Mouse (Mus musculus): ENCODE data around the gene Wnt9a. TPM values are rescaled to one million over a fixed set of nuclear protein-coding genes. Genes with fewer than 3 reads are reported as not detected.

Wnt9a gene
- total and polyA plus RNA-seq, 2 experiments from 2014 or later: 2.8 to 4.0 TPM

DNA sequence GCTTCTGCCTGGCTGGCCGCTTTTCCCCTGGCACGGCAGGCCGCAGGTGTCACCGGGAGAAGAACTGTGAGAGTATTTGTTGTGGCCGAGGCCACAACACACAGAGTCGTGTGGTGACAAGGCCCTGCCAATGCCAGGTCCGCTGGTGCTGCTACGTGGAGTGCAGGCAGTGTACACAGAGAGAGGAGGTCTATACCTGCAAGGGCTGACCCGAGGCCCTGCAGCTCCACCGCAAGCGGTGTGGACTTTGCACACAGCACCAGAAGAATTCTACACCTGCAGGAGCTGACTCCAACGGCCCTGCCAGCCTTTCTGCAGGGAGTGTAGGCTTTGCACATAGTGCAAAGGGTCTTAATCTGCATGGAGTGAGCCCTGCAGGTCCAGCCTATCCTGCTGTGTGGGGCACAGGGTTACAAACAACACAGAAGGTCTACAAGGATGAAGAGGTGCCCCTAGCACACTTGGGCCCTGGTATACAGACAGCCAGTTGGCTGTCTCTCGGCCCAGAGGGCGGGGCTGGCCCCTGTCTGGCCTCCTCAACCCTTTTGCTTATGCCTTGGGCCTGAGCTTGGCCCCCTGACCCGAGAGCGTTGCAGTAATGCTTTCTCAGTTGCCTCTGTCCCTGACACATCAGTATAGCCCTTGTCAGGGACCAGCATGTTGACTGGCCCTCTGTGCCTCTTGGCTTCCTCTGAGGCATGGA, 24.6 kb downstream of the Wnt9a start:
- H3K27ac ChIP-seq (ENCODE audit: low read depth): no peak overlapping the region
- no peaks in the 10 kb centered on the region for H3K27me3 ChIP-seq (ENCODE audit: control insufficient read depth, insufficient read depth, low read length)
- H3K9me3 ChIP-seq (replicated peaks; ENCODE audit: control insufficient read depth, low read length): no peaks in the 10 kb centered on the region
- H3K4me3 ChIP-seq (ENCODE audit: low read depth, low read length): no peak overlapping the region
- H3K36me3 ChIP-seq (replicated peaks; ENCODE audit: control insufficient read depth, insufficient read depth, low read length): no peaks in the 10 kb centered on the region
- H3K4me1 ChIP-seq (ENCODE audit: control insufficient read depth, insufficient read depth): 0 out of 2 replicates have a peak, but pooled peaks cover 6% of the 10 kb centered on the region
- TF ChIP-seq EP300 (IDR thresholded peaks at IDR 0.05; ENCODE audit: low read depth): no peak
- TF ChIP-seq CTCF (IDR thresholded peaks at IDR 0.05; ENCODE audit: low read depth): no peak
- ATAC-seq (ENCODE audit: insufficient read depth, low read depth) (no peak), DNase-seq (ENCODE audit: low spot score) (no peak)
- WGBS: 82% methylated on average over 16 of the region's 16 CpGs
- no peak overlapping the region for H3K9ac ChIP-seq (replicated peaks; ENCODE audit: low read depth, low read length)
- H3K4me2 ChIP-seq (ENCODE audit: low read depth, low read length): no peak overlapping the region

DNA sequence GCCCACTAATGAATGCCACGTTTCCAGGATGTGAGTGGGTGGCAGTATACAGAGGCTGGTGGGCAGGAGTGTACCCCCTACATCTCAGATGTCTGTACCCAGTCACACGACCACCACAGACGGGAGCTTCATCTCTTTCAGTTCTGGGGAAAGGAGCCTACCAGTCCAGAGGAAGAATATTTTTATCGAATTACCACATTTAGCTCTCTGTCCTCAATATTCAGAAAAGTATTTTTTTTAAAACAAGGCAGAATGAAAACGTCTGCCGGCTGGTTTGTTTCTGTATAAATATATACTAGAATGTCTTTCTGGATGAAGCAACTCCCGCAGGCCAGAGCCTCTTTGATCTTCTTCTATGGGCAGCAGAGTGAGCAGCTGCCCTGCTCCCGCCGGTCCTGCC, 26.2 kb downstream of the Wnt9a start:
- H3K27me3 ChIP-seq (ENCODE audit: control insufficient read depth, insufficient read depth, low read length): no peaks in the 10 kb centered on the region
- no peaks in the 10 kb centered on the region for H3K9me3 ChIP-seq (replicated peaks; ENCODE audit: control insufficient read depth, low read length)
- H3K4me2 ChIP-seq (ENCODE audit: low read depth, low read length): no peak overlapping the region
- DNase-seq (ENCODE audit: low spot score): no peak
- H3K4me1 ChIP-seq (ENCODE audit: control insufficient read depth, insufficient read depth): peaks cover 16% of the 10 kb centered on the region
- H3K27ac ChIP-seq (ENCODE audit: low read depth): no peak overlapping the region
- TF ChIP-seq CTCF (IDR thresholded peaks at IDR 0.05; ENCODE audit: low read depth): no peak
- no peaks in the 10 kb centered on the region for H3K36me3 ChIP-seq (replicated peaks; ENCODE audit: control insufficient read depth, insufficient read depth, low read length)
- no peak for ATAC-seq (ENCODE audit: insufficient read depth, low read depth)
- no peak overlapping the region for H3K4me3 ChIP-seq (ENCODE audit: low read depth, low read length)
- H3K9ac ChIP-seq (replicated peaks; ENCODE audit: low read depth, low read length): no peak overlapping the region
- WGBS: 66% methylated on average over 9 of the region's 9 CpGs

DNA sequence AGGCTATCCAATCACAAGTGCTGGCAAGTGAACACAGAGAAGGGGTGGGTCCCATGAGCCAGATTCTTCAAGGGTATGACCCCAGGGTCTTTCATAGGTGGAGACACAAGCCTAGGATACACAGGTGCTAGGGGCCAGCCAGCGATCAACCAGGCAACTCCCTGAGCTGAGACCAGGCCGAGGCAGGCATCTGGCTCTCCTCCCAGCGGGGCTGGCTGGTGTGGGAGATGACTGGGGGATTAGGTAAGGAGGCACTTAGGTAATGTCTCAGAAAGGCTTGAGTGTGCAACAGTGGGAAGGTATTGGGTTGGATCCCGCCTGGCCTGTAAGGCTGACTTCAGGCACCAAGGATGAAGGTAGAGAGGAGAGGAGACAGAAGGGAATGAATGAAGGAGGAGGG, 28.4 kb downstream of the Wnt9a start:
- WGBS: 52% methylated on average over 4 of the region's 4 CpGs
- no peak for TF ChIP-seq EP300 (IDR thresholded peaks at IDR 0.05; ENCODE audit: low read depth)
- TF ChIP-seq CTCF (IDR thresholded peaks at IDR 0.05; ENCODE audit: low read depth): no peak
- peaks cover 23% of the 10 kb centered on the region for H3K4me1 ChIP-seq (ENCODE audit: control insufficient read depth, insufficient read depth)
- no peak overlapping the region for H3K4me3 ChIP-seq (ENCODE audit: low read depth, low read length)
- no peak for ATAC-seq (ENCODE audit: insufficient read depth, low read depth)
- no peaks in the 10 kb centered on the region for H3K36me3 ChIP-seq (replicated peaks; ENCODE audit: control insufficient read depth, insufficient read depth, low read length)
- no peak overlapping the region for H3K4me2 ChIP-seq (ENCODE audit: low read depth, low read length)
- H3K9me3 ChIP-seq (replicated peaks; ENCODE audit: control insufficient read depth, low read length): no peaks in the 10 kb centered on the region
- no peak for DNase-seq (ENCODE audit: low spot score)
- H3K27ac ChIP-seq (ENCODE audit: low read depth): no peak overlapping the region
- H3K9ac ChIP-seq (replicated peaks; ENCODE audit: low read depth, low read length): no peak overlapping the region
- H3K27me3 ChIP-seq (ENCODE audit: control insufficient read depth, insufficient read depth, low read length): no peaks in the 10 kb centered on the region

DNA sequence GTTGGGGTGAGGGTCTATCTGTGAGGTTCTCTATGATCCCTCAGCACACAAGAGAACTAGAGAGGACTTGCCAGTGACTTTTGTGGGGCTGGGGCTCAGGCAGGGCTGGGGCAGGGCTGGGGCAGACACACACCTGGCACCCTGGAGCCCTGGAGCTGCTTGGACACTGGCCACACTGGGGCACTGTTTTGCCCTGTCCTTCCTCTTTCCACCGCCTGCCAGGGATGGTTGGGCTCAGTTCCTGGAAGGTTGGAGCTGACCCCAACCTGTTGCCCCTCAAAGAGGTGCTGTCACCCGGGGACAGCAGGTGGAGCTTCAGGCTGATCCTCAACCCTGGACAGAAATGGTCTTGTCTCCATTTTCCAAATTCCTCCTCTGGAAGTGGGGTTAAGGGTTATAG, 29.2 kb downstream of the Wnt9a start:
- H3K9me3 ChIP-seq (replicated peaks; ENCODE audit: control insufficient read depth, low read length): no peaks in the 10 kb centered on the region
- WGBS: 27% methylated on average over 2 of the region's 2 CpGs
- no peak overlapping the region for H3K27ac ChIP-seq (ENCODE audit: low read depth)
- no peak overlapping the region for H3K9ac ChIP-seq (replicated peaks; ENCODE audit: low read depth, low read length)
- ATAC-seq (ENCODE audit: insufficient read depth, low read depth) (no peak), DNase-seq (ENCODE audit: low spot score) (no peak)
- no peak overlapping the region for H3K4me2 ChIP-seq (ENCODE audit: low read depth, low read length)
- H3K4me1 ChIP-seq (ENCODE audit: control insufficient read depth, insufficient read depth): peaks cover 23% of the 10 kb centered on the region
- no peaks in the 10 kb centered on the region for H3K27me3 ChIP-seq (ENCODE audit: control insufficient read depth, insufficient read depth, low read length)
- TF ChIP-seq CTCF (IDR thresholded peaks at IDR 0.05; ENCODE audit: low read depth): peak; percentile 23
- TF ChIP-seq EP300 (IDR thresholded peaks at IDR 0.05; ENCODE audit: low read depth): no peak
- H3K4me3 ChIP-seq (ENCODE audit: low read depth, low read length): no peak overlapping the region
- H3K36me3 ChIP-seq (replicated peaks; ENCODE audit: control insufficient read depth, insufficient read depth, low read length): no peaks in the 10 kb centered on the region

DNA sequence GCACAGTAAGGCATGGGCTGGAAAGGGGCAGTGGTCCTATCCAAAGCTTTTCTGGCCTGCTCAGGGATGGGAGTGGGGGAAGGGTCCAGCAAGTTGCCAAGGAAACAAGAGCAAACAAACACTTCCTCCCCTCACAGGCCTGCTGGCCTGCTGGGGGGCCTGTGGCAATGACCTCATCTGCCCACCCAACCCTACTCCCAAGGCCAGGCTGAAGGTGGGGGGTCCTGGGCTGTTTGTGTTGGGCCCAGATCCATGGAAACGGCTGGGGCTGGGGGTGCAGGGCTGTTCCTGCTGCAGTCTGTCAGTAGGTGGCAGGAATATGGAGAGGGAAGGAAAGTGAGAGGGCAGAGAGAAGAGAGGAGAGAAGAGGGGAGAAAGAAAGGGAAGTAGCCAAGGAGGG, 29.7 kb downstream of the Wnt9a start:
- Histone ChIP-seq H3K9me3 (replicated peaks; ENCODE audit: control insufficient read depth, low read length) (no peaks in the 10 kb centered on the region), H3K4me3 (ENCODE audit: low read depth, low read length) (no peak overlapping the region), H3K27ac (ENCODE audit: low read depth) (no peak overlapping the region), H3K9ac (replicated peaks; ENCODE audit: low read depth, low read length) (no peak overlapping the region), H3K4me1 (ENCODE audit: control insufficient read depth, insufficient read depth) (peaks cover 23% of the 10 kb centered on the region), H3K36me3 (replicated peaks; ENCODE audit: control insufficient read depth, insufficient read depth, low read length) (no peaks in the 10 kb centered on the region), H3K27me3 (ENCODE audit: control insufficient read depth, insufficient read depth, low read length) (no peaks in the 10 kb centered on the region), H3K4me2 (ENCODE audit: low read depth, low read length) (no peak overlapping the region)
- ATAC-seq (ENCODE audit: insufficient read depth, low read depth) (no peak), DNase-seq (ENCODE audit: low spot score) (no peak)
- WGBS: 25% methylated on average over 1 of the region's 1 CpGs
- TF ChIP-seq CTCF (IDR thresholded peaks at IDR 0.05; ENCODE audit: low read depth) (no peak), EP300 (IDR thresholded peaks at IDR 0.05; ENCODE audit: low read depth) (no peak)

Data from heart, postnatal 0 days (tissue).